Mouse (Mus musculus): ENCODE data around the gene Socs7. TPM values are rescaled to one million over a fixed set of nuclear protein-coding genes. Genes with fewer than 3 reads are reported as not detected.

The Socs7 gene
- polyA plus RNA-seq, 1 experiment from 2014 or later, result 3.2 TPM

DNA sequence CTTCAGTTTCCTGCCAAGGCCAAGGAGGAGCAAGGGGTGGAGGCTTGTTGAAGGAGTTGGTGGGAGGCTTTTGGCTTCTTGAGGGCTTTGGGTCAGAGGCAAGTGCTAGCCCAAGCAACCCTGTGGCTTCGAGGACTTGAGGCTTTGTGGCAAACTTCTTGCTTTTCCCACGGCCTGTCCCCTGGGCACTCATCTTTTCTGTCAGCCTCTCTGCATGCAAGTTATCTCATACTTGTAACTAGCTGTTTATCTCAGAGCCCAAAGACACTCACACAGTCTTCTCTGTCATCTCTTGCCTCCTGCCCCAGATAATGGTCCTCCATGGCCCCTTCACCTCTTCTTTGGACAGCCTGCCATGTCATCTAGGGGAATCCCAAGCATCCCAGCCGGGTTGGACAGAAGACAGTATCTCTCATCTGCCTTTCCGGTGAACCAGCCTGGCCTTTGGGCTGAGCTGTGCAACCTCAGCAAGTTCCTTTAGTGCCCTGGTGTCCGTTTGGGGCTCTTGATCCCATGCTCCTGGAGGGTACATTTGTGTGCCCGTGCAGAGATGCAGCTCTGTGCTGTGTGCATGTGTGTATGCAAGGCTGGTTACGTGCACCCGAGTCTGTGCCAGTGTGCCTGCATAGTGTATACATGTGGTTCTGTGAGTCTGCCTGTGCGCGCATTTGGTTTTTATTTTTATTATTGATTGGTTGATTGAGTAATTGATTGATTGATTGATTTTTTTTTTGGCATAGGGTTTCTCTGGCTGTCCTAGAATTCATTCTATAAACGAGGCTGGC, 80.7 kb downstream of the Socs7 start:
- 90% methylated on average over 11 of the region's 11 CpGs for WGBS
- Histone ChIP-seq H3K36me3 (ENCODE audit: control insufficient read depth, insufficient read depth, low read length) (0 out of 2 replicates have a peak, but pooled peaks cover 2% of the 10 kb centered on the region), H3K27me3 (ENCODE audit: control insufficient read depth, insufficient read depth, low read length) (peaks cover 26% of the 10 kb centered on the region), H3K27ac (ENCODE audit: low read depth, low read length) (no peak overlapping the region), H3K9ac (ENCODE audit: low read length) (no peak overlapping the region), H3K4me2 (ENCODE audit: low read depth) (no peak overlapping the region), H3K9me3 (ENCODE audit: control insufficient read depth, low read length) (no peaks in the 10 kb centered on the region), H3K4me3 (ENCODE audit: low read depth, low read length) (no peak overlapping the region), H3K4me1 (ENCODE audit: control insufficient read depth, insufficient read depth, low read length) (peaks cover 10% of the 10 kb centered on the region)
- ATAC-seq (ENCODE audit: insufficient read depth, low FRiP score, low TSS enrichment) (no peak), DNase-seq (ENCODE audit: low spot score) (no peak)

- Histone ChIP-seq H3K4me3 (ENCODE audit: low read depth, low read length) (no peak overlapping the region), H3K27ac (ENCODE audit: low read depth, low read length) (peak overlapping the region; percentile 42; the same call in 1 of the 2 replicates), H3K4me1 (ENCODE audit: control insufficient read depth, insufficient read depth, low read length) (peaks cover 14% of the 10 kb centered on the region; the same call in 1 of the 2 replicates), H3K36me3 (ENCODE audit: control insufficient read depth, insufficient read depth, low read length) (peaks cover 2% of the 10 kb centered on the region; the same call in 1 of the 2 replicates), H3K9ac (ENCODE audit: low read length) (no peak overlapping the region; the same call in 1 of the 2 replicates), H3K4me2 (ENCODE audit: low read depth) (peak overlapping the region; percentile 3; the same call in 1 of the 2 replicates), H3K27me3 (ENCODE audit: control insufficient read depth, insufficient read depth, low read length) (peaks cover 12% of the 10 kb centered on the region), H3K9me3 (ENCODE audit: control insufficient read depth, low read length) (no peaks in the 10 kb centered on the region)
- 79% methylated on average over 6 of the region's 6 CpGs for WGBS
- no peak for DNase-seq (ENCODE audit: low spot score)
- no peak for ATAC-seq (ENCODE audit: insufficient read depth, low FRiP score, low TSS enrichment)
Measured at GRCm38 (mm10) chr11:97445596-97445995, 83.2 kb downstream of the Socs7 start.

GRCm38 (mm10) chr11:97445999-97446511, 83.7 kb downstream of the Socs7 start:
- no peak overlapping the region for H3K4me2 ChIP-seq (ENCODE audit: low read depth)
- H3K4me1 ChIP-seq (ENCODE audit: control insufficient read depth, insufficient read depth, low read length), result peaks cover 15% of the 10 kb centered on the region; the same call in 1 of the 2 replicates
- WGBS, result 71% methylated on average over 4 of the region's 4 CpGs
- no peaks in the 10 kb centered on the region for H3K9me3 ChIP-seq (ENCODE audit: control insufficient read depth, low read length)
- H3K9ac ChIP-seq (ENCODE audit: low read length), result no peak overlapping the region
- H3K27me3 ChIP-seq (ENCODE audit: control insufficient read depth, insufficient read depth, low read length), result peaks cover 8% of the 10 kb centered on the region
- no peak overlapping the region for H3K27ac ChIP-seq (ENCODE audit: low read depth, low read length)
- ATAC-seq (ENCODE audit: insufficient read depth, low FRiP score, low TSS enrichment) (no peak), DNase-seq (ENCODE audit: low spot score) (no peak)
- no peak overlapping the region for H3K4me3 ChIP-seq (ENCODE audit: low read depth, low read length)
- H3K36me3 ChIP-seq (ENCODE audit: control insufficient read depth, insufficient read depth, low read length), result peaks cover 2% of the 10 kb centered on the region; the same call in 1 of the 2 replicates

DNA sequence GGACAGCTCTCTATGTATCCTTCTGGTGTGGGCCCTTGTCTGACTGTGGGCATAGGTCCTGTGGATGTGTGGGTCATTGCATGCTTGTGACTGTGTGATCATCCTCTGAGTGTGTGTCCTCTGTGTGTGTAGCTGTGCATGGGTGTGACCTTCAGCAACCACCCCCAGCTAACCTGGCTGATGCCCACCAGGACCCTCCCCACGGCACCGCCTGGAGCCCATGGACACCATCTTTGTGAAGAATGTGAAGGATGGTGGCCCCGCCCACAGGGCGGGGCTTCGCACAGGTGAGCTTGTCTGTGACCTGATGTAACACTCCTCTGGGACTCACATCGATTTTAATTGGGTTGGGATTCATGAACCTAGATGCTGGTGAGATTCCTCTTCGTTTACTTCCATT, 85.6 kb downstream of the Socs7 start:
- no peaks in the 10 kb centered on the region for H3K9me3 ChIP-seq (ENCODE audit: control insufficient read depth, low read length)
- ATAC-seq (ENCODE audit: insufficient read depth, low FRiP score, low TSS enrichment), result no peak
- no peak for DNase-seq (ENCODE audit: low spot score)
- H3K36me3 ChIP-seq (ENCODE audit: control insufficient read depth, insufficient read depth, low read length), result peaks cover 2% of the 10 kb centered on the region; the same call in 1 of the 2 replicates
- H3K27me3 ChIP-seq (ENCODE audit: control insufficient read depth, insufficient read depth, low read length), result no peaks in the 10 kb centered on the region
- H3K27ac ChIP-seq (ENCODE audit: low read depth, low read length), result no peak overlapping the region
- H3K4me1 ChIP-seq (ENCODE audit: control insufficient read depth, insufficient read depth, low read length), result peaks cover 11% of the 10 kb centered on the region; the same call in 1 of the 2 replicates
- no peak overlapping the region for H3K9ac ChIP-seq (ENCODE audit: low read length)
- H3K4me2 ChIP-seq (ENCODE audit: low read depth), result no peak overlapping the region
- 83% methylated on average over 7 of the region's 7 CpGs for WGBS
- no peak overlapping the region for H3K4me3 ChIP-seq (ENCODE audit: low read depth, low read length)

Other genes with a start within 250 kb of the Socs7 start
- 0.19 and 0.21 TPM in 2 replicates for gene Tbx21, start 247.2 kb upstream of the Socs7 start, polyA plus RNA-seq (2014; fragmentation: Nextera tagmentation; extraction: Ambion mirVana)
- 5.8 and 5.9 TPM in 2 replicates for gene Tbkbp1, start 211.1 kb upstream of the Socs7 start, polyA plus RNA-seq (2014; fragmentation: Nextera tagmentation; extraction: Ambion mirVana)
- 85.3 and 86.7 TPM in 2 replicates for gene Kpnb1, start 174.7 kb upstream of the Socs7 start, polyA plus RNA-seq (2014; fragmentation: Nextera tagmentation; extraction: Ambion mirVana)
- gene Npepps, start 81.9 kb upstream of the Socs7 start, polyA plus RNA-seq (2014; fragmentation: Nextera tagmentation; extraction: Ambion mirVana), result 98.6 and 102 TPM in 2 replicates
- gene Mrpl45, start 46.8 kb upstream of the Socs7 start, polyA plus RNA-seq (2014; fragmentation: Nextera tagmentation; extraction: Ambion mirVana), result 49.0 and 52.9 TPM in 2 replicates
- 0.04 and 0.08 TPM in 2 replicates for gene Gpr179, start 10.5 kb upstream of the Socs7 start, polyA plus RNA-seq (2014; fragmentation: Nextera tagmentation; extraction: Ambion mirVana)
- gene Arhgap23, start 53.0 kb downstream of the Socs7 start, polyA plus RNA-seq (2014; fragmentation: Nextera tagmentation; extraction: Ambion mirVana), result 4.1 and 5.2 TPM in 2 replicates
- not detected in 2 replicates for gene 4933428G20Rik, start 137.8 kb downstream of the Socs7 start, polyA plus RNA-seq (2014; fragmentation: Nextera tagmentation; extraction: Ambion mirVana)
- 2.5 and 2.6 TPM in 2 replicates for gene Srcin1, start 213.6 kb downstream of the Socs7 start, polyA plus RNA-seq (2014; fragmentation: Nextera tagmentation; extraction: Ambion mirVana)